Mouse (Mus musculus): ENCODE measurements around the gene 6430628N08Rik.

DNA sequence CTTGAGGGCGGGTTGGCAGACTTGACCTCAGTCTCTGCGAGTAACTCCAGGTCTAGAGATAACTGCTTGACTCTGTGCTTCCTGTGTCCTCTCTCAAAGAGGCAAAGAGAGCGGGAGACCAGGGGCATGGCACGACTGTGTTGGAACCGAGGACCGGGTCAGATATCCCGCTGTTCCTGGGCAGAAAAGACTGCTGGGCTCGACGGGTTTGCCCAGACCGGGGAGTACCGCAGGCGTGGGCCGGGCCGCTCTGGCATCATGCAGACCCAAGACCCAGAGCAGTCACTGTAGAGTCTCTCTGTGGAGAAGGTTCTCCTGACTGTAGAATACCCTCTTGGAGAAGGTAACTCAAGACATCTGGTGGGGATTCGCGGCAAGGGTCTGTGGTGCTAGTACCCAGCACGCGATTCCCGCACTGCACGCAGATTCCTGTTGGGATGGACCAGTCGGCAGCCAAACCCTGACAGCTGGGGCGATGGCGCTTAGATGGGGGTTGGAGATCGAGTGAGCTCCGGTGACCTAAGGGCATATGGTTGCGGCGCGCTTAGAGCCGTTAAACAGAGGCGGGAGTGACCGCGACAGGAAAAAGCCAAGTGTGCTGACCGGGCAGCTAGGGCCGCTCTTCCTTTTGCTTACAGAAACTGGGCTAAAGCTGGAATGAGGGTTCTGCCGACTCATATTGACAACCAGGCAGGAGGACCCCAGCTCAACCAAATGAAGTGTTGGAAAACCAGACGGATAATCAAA lies 45.5 kb downstream of the 6430628N08Rik start:
- TF ChIP-seq GATA1 (IDR thresholded peaks at IDR 0.05; ENCODE audit: borderline replicate concordance, low read length) (no peak), FLI1 (IDR thresholded peaks at IDR 0.05; ENCODE audit: low read length) (no peak)

Data from megakaryocyte, embryonic 14.5 days (primary cell).